Mouse (Mus musculus) large intestine, adult 2 months (tissue): ENCODE data around the gene Olfr44. TPM values are rescaled to one million over a fixed set of nuclear protein-coding genes. Genes with fewer than 3 reads are reported as not detected.

Experiments
- DNase-seq: peaks from one replicate; pipeline ENCODE4 v3.0.0-alpha.2; 2012; ENCODE audit warnings: low read depth, low spot score
- WGBS: fragments of 180-500 bp; shearing (Covaris S2); methylation state at CpG from one replicate; pipeline ENCODE4 v1.1.7; 2018; 5-methylcytosine and 5-hydroxymethylcytosine counted together
- polyA plus RNA-seq: library from polyadenylated mRNA; depleted of rRNA; stranded (reverse); fragments of >200 nt; gene quantifications from 2 replicates; pipeline ENCODE4 v1.2.3, GENCODE M21; 2012; rRNA removed

The Olfr44 gene
- not detected in 2 replicates for polyA plus RNA-seq

DNA sequence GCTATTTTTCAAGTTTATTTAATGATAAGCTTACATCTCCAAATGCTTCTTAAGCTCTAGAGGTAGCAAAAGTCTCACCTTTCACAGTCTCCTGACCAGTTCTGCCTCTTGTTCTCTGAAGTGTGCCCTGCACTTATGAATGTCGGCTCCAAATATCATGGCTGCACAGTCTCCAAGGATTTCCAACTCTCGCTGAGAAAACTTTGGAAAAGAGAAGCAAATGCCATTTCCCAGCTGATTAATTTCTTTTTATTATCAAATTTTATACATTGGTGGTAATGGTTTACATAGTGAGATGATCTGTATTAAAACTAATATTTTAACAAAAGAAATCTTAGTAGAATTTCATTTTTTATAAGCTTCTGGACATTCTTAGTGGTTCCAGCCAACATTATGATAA is at the start of gene Olfr44:
Gene Olfr44, minus strand, starts transcription at position 101 of the 400 bp plus-strand sequence.
- DNase-seq = no peak

DNA sequence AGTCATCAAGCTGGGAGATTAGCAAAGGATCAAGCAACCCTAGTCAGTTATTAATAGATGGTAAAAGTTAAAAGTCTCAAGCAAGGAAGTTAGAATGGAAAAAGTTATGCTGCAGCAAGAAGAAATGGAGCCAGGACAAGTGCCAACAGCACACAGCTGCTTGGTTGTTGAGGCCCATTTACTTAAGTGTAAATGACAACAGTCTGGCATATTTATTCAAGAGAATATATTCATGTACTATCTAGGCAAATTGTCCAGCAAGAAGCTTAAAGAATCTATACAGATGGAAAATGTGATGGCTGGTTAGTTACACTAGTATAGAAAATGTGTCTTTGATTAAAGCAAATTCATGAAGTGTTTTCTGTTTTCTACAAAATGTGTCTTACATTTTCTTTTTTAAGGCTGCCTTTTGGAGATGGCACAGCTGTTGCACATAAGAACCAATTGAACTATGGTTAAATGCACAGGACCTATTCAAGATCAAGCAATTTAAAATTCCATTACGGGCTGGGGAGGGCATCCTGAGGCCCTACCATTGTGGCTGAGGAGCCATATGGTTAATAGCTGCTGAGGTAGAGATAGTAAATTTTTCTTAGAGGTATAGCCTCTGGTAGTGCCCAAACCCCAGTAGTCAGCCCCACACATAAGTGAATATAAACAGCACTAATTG is 30.0 kb upstream of the Olfr44 start:
- 88% methylated on average over 1 of the region's 1 CpGs for WGBS
- DNase-seq = no peak

More for the DNA sequence above, at the start of gene Olfr44:
- WGBS = 84% methylated on average over 2 of the region's 2 CpGs

DNA sequence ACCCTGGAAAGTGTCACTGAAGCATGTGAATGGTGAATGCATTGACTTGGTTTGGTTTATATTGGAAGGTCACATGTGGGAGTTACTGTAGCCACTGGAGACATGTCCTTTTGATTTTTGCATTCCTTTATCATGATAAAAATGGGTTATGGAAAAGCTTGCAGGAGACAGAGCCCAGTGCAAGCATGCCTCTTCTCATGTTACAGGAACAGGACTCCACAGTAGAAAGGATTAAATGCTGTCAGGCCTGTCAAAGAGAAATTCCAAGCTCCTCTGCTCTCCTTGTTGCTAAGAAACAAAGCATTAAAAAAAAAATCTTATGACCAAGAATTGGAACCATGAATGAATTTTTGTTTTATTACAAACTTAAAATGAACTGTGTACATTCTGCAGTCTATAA is 24.8 kb upstream of the Olfr44 start:
- no peak for DNase-seq

DNA sequence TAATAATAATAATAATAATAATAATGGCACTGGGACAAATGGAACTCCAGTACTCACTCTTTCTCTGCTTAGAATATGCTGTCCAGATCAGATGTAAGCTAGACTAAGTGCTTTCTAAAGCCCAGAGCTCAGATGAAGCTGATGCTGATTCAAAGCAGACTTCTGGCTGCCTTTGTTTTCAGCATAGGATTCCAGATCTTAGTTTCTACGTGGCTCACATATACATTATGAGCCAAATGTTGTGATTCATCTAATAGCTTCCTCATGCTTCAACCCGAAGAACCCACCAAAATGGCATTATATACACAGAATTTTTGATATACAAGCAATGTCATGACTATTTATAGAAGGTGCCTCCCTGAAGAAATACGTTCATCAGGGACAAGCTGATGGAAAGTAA is 21.7 kb upstream of the Olfr44 start, which contains the start of gene Olfr957:
Gene Olfr957, minus strand, starts transcription at position 279 of the 400 bp plus-strand sequence.
- 53% methylated on average over 3 of the region's 3 CpGs for WGBS
- DNase-seq = no peak

DNA sequence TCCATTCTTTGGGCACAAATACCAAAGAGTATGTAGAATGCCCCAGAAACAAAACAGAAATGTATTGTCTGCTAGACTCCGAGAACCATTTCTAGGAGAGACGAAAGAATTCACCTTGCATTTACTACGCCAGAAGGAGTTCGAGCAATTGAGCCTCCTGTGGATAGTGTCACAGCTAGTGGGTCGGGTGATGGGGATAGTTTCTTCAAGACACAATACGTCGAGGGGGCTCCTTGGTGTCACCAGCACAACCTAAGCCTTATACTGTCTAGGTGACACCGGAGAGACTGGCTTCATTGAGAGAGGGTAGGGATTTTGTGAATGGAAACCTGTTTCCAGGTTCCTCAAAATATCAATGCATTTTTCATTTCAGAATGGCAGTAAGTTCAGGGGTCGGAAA is 15.6 kb upstream of the Olfr44 start:
- DNase-seq = no peak
- WGBS = 79% methylated on average over 9 of the region's 9 CpGs

DNA sequence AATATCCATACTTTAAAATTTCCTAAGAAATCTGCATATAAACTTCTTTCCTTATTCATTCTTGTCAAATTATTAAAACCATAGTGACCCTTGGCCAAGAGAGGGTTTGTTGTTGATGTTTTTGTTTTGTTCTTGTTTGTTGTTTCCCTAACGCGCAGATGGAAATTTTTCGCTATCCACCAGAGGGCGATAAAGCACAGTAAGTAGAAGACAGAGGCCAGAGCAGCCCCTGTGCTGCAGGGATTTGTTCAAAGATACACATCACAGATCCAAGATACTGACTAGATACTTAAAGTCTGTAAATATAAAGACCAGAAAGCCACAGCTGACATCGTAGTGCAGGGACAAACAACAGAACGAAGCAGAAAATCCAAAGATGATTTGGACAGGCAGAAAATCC is 15.2 kb upstream of the Olfr44 start:
- DNase-seq = no peak
- 6% methylated on average over 6 of the region's 6 CpGs for WGBS

DNA sequence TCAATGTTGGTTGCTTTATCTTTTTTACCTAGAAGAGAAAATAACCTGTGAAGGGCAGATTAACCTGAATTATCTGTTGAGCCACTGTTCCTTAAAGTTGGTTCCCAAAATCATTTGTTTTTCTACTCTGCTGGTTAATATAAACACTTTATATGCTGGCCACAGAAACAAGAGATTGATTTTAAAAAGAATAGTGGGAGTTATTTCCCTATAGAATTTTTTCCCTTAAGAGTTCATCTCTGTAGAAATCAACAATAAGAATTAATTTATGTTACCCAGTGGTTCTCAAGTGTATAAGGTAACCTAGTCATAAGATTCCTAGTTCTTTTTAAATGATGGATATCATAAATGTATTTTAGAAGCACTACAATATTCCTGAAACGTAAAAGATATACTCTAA is 22.0 kb downstream of the Olfr44 start, which contains the start of gene Olfr955:
Gene Olfr955, minus strand, starts transcription at position 101 of the 400 bp plus-strand sequence.
- WGBS = 32% methylated on average over 1 of the region's 1 CpGs
- DNase-seq = no peak

DNA sequence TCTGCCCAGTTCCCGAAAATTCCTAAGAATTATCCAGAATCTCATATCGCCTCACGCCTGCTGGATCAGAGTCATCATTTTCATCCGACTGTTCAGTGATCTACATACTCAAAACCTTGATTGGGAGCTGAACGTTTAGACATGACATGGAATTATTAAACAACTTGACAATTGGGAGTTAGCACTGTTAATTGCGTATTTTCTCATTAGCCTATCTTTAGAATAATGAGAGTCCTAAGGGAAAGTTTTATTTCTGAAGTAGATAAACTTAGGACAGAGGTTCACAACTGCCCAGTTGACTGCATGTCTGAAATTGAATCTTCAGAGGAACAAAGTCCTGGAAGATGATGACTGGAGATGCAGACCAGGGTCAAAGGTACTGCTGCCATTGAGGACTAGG is 37.4 kb downstream of the Olfr44 start, which contains the start of gene Olfr954:
Gene Olfr954, plus strand, starts transcription at position 301 of the 400 bp plus-strand sequence.
- 77% methylated on average over 6 of the region's 6 CpGs for WGBS

More for the DNA sequence above, 37.4 kb downstream of the Olfr44 start, which contains the start of gene Olfr954:
- no peak for DNase-seq

Other genes starting within 250 kb of the Olfr44 start
- gene Olfr1537, start 244.0 kb downstream of the Olfr44 start, polyA plus RNA-seq = not detected in 2 replicates
- not detected in 2 replicates for gene Olfr945, start 217.2 kb downstream of the Olfr44 start, polyA plus RNA-seq
- not detected in 2 replicates for gene Olfr948, start 167.9 kb downstream of the Olfr44 start, polyA plus RNA-seq
- gene Olfr951, start 106.6 kb downstream of the Olfr44 start, polyA plus RNA-seq = not detected in 2 replicates
- not detected in 2 replicates for gene Olfr952, start 66.8 kb downstream of the Olfr44 start, polyA plus RNA-seq
- not detected in 2 replicates for gene Olfr954, start 37.3 kb downstream of the Olfr44 start, polyA plus RNA-seq
- not detected in 2 replicates for gene Olfr955, start 22.1 kb downstream of the Olfr44 start, polyA plus RNA-seq
- gene Olfr957, start 21.8 kb upstream of the Olfr44 start, polyA plus RNA-seq = not detected in 2 replicates
- not detected in 2 replicates for gene Olfr958, start 60.1 kb upstream of the Olfr44 start, polyA plus RNA-seq
- not detected in 2 replicates for gene Olfr959, start 81.6 kb upstream of the Olfr44 start, polyA plus RNA-seq
- gene AW551984, start 110.4 kb upstream of the Olfr44 start, polyA plus RNA-seq = 0.49 and 0.53 TPM in 2 replicates
- not detected in 2 replicates for gene Olfr148, start 116.7 kb upstream of the Olfr44 start, polyA plus RNA-seq
- gene Olfr960, start 127.4 kb upstream of the Olfr44 start, polyA plus RNA-seq = not detected in 2 replicates
- gene Olfr961, start 151.1 kb upstream of the Olfr44 start, polyA plus RNA-seq = not detected in 2 replicates
- gene Olfr963, start 173.2 kb upstream of the Olfr44 start, polyA plus RNA-seq = not detected in 2 replicates
- not detected in 2 replicates for gene Olfr149, start 213.1 kb upstream of the Olfr44 start, polyA plus RNA-seq
- gene Olfr965, start 217.4 kb upstream of the Olfr44 start, polyA plus RNA-seq = not detected in 2 replicates
- not detected in 2 replicates for gene Olfr150, start 237.0 kb upstream of the Olfr44 start, polyA plus RNA-seq